Mouse (Mus musculus) bone marrow, adult 2 months (tissue): ENCODE measurements around the gene Rrm2.

Experiments used
- CTCF ChIP-seq: fragments of 200-500 bp; IDR thresholded peaks from 2 replicates; pipeline ENCODE4 v1.5.1; 2011; ENCODE audit warnings: low read length, control low read depth; ENCODE audit not compliant: control insufficient read depth, insufficient read depth
- POLR2A ChIP-seq: fragments of 200-500 bp; IDR thresholded peaks from 2 replicates; pipeline ENCODE4 v1.6.1; 2011; ENCODE audit warnings: low read depth, mild to moderate bottlenecking, control low read depth, low read length, borderline replicate concordance; ENCODE audit not compliant: control insufficient read depth

DNA sequence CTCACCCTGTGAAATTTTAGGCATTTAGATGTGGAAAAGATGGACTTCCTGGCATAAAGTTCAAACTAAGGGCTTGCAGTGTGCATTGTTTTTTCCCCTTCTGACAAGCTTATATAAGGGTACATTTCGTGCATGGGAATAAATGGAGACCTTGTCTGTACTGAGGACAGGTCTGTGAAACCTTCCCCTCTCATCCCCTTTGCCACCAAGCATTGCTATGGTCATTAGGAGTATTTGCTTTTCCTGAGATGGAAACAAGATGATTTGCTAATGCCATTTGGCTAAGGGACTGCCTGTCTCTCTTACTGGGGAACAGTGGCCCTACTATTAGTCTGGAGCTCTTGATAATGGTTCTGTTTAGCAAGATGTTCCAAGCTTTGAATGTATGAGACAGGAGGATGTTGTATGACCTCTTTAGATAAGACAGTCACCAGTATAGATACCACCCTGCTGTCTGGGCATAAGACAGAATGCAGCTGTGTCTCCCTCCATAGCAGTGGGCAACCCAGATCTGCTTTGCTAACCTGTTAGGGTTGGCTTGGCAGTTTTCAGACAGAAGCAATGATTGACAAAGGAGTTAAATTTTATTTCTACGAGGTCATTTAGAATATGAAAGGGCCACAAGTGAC, 7.3 kb downstream of the Rrm2 start:
- TF ChIP-seq CTCF, result no peak
- TF ChIP-seq POLR2A, result no peak
